Mouse (Mus musculus): ENCODE measurements around the gene H2-Q10.

H2-Q10 gene

DNA sequence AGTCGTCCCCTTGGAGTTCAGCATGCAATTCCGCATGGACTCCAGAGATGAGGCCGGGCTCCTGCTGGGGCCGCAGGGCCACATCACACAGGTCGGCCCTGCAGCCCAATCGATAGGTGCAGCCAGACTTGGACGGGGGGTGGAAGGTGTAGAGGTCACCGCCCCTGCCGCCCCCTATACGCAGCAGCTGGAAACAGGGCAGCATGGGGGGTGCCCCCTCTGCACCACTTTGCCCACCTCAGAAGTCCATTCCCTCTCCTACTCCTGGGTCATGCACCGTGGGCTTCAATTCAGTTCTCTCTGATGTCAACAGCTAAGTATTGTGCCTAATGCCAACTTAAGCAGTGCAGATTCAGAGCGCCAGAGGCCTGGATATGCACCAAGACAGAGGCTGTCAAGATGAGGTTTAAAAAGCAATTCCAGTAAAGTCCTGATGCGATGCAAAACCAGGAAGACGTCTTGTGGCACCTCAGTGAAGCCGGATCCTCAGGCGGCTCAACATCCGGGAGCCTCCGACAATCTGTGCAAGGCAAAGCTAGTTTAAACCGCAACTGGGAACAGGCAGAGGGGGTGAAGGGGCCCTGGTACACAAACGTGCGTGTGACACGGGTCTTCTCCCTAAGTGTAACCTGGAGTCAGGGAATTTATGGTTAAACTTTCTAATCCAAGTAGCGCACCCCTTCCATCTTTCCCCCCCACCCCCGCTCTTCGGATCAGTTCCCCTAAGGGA lies 46.2 kb downstream of the H2-Q10 start:
- peak; percentile 49 for DNase-seq (ENCODE audit: low spot score)

DNA sequence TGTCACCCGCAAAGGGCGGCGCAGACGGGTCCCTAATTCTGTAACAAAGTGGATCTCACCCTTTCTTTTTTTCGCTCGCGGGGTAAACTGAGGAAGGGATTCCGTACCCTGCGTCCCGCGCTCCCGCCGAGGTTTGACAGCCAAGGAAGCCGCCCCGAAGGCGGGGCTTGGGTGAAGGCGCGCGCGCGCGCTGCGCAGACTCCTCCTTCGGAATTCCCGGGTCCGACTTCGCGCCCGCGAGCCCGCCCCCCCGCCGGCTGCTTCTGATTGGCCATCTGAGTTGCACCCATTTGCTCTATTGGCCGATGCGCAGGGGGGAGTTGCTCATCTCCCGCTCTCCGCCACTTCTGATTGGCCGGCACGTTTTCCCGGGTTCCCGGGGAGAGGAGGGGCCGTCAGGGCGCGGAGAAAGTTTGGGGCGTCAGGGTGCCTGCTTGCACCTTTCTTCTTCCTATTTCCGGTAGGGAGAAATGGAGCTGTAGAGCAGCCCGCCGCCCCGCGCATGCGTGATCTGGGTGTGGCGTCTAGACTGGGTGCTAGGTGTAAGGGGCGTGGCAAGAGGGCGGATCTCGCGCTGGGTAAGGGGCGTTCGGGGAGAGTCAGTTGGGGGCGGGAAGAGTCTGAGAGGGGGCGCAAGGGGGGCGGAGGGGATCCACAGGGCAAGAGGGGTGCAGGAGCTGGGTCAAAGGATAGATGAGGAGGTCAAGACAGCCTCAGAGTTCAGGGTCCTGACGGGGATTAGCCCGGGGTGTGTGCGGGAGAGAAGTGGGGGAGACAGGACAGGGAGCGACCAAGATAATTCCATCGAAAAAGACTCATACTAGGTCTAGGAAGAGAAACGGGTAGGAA lies 47.0 kb downstream of the H2-Q10 start, which contains the start of the genes Tcf19 and Cchcr1:
Gene Tcf19, minus strand, starts transcription at position 173 of the 849 bp plus-strand sequence.
Gene Cchcr1, plus strand, starts transcription at position 449 of the 849 bp plus-strand sequence.
- DNase-seq (ENCODE audit: low spot score): peak; percentile 98

DNA sequence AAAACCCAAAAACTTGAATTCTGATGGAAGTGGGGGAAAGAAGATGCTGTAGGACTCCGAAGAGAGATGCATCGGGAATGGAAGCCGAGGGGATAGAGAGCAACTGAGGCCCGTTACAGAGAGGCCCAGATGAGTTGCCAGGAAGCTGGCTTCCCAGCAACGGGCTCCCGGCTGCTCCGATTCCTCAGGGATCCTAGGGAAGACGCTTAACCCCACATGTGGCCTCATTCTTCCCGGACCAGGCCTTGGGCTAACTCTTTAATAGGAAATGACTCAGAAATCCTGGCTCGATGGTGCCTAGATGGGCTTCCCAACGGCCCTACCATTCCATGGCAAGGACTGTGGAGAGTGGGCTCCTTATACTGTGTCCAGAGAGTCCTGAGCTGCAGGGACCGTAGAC lies 47.6 kb downstream of the H2-Q10 start:
- peak; percentile 72 for DNase-seq (ENCODE audit: low spot score)

All from MN1 (cell line).